Mouse (Mus musculus) spleen, adult 12 weeks (tissue): Measurements from ENCODE around the gene Elovl2.
"Not testable (repeated sequence)": the region's sequence is repeated elsewhere in the genome, so short reads cannot be mapped to it uniquely, and the experiment has no call there.

ENCODE experiments used
- DNase-seq: peaks from one replicate; pipeline ENCODE4 v3.0.0; 2022; ENCODE audit warnings: low spot score

Gene Elovl2

DNA sequence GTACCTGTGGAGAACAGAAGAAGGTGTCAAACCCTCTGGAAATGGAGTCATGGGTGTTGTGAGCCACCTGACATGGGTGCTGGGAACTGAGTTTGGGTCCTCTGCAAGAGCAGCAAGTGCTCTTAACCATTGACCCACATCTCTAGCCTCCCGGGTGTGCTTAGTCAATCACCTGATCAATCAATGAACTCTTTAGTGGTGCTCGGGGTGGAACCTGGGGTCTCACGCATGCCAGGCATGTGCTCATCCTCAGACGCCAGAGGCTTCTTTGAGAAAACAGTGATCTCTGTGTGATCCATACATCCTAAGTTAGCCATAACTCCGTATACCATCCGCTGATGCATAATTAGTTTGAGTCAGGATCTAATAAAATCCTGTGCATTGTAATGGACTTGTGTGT, 15.0 kb upstream of the Elovl2 start:
- DNase-seq: no peak

DNA sequence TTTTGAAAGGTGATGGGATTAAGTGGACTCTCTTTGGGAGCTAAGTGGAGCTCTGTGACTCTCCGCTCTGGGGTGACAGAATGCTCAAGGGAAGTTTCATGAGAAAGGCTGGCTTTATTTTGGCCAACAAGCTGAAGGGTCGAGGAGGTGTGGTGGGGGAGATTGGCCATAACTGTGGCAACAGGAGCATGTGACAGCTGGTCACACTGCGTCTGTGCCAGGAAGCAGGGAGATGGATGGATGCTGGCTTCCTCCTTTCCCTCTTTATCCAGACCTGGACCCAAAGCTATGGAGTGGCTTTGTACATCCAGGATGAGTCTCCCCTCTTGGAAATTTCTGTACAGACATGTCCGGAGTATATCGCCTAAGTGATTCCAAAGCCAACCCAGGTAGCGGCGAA, 13.0 kb upstream of the Elovl2 start:
- no peak for DNase-seq

DNA sequence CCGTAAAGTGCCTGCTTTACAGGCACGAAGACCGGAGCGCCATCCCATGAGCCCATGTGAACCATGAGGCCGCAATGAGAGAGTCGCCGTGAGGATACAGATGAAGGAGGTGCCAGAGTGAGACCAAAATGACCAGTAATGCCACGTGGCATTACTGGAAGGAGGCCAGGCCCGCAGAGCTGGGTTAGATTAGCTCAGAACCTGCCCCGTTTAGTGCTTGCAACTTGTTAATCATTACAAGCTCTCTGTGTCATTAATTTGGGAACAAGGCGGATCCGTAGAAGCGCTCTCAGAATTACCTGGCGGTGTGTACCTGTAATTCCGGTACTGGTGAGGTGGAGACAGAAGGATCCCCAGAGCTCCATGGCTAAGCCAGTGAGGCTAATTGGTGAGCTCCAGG, 12.0 kb upstream of the Elovl2 start:
- no peak for DNase-seq

DNA sequence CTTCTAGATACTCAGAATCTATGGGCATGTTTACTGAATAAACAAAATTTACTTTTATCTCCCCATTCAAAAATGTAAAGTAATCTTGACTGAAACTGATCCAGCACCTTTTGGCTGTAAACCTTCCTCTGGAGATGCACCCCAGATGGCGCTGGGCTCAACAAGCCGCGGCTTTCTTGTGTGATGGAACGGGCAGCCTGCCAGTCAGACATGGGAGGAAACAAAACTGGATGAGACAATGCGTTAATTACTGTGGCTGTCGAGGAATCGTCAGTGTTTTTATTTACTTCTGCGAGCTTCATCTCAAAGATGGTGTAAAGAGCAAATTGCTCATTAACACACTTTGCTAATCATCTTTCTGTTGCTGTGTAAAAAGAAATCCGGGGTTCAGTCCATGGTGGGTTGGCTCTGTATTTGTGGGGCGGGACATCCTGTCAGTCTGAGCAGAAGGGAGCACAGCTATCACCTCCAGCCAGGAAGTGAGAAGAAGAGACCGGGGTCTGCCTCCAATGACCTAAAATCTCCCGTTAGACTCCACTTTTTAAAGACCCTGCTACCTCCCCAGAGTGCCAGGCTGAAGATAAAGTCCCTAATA, 11.3 kb upstream of the Elovl2 start:
- DNase-seq: no peak

DNA sequence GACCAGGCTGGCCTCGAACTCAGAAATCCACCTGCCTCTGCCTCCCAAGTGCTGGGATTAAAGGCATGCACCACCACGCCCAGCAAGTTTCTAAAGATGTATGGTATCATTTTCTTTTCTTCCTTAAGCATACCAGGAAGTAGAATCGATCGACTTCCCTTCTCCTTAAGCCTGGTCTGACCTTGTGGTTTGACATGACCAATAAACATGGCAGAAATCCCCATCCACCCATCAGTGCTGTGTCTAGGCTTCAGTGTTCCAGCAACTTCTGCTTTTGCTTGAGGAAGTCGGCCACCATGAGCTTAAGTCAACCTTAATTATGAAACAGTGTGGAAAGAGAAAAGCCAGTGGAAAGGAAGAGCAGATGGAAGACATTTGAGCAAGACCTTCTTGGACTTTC, 10.1 kb upstream of the Elovl2 start:
- no peak for DNase-seq

DNA sequence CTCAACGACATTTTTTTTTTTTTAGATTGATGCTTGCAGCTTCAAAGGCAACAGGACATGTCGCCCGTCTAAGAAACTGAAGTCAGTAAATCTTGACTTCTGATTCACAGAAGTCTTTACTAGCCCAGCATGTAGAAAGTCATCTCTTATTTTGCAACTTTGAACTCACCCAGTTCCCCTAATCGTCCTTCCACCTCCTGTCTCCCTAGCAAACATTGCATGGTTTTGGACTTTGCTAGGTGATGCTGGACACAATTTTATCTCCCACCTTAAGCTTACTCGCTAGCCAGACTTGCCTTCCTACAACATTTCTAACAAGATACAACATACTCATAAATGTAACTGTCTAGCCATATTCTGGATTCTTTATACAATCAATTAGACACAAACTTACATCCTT, 7.9 kb upstream of the Elovl2 start:
- no peak for DNase-seq

DNA sequence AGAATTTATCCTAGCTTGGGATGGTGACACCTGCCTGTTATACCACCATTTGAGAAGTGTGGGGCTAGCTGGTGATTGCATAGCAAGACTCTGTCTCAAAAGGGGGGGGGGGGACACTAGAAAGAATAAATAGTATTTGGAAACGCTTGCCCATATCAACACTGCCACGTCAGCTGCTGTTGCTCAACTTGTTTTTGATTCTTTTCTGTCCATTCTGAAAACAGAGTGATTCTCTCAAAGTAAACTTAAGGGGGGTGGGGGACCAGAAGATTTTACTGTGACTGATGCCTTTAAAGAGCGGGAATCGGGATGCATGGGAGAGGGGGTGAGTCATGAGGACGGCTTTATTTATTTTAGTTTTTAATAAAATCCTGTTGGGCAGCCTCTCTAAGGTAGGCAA, 6.3 kb upstream of the Elovl2 start:
- DNase-seq: no peak

DNA sequence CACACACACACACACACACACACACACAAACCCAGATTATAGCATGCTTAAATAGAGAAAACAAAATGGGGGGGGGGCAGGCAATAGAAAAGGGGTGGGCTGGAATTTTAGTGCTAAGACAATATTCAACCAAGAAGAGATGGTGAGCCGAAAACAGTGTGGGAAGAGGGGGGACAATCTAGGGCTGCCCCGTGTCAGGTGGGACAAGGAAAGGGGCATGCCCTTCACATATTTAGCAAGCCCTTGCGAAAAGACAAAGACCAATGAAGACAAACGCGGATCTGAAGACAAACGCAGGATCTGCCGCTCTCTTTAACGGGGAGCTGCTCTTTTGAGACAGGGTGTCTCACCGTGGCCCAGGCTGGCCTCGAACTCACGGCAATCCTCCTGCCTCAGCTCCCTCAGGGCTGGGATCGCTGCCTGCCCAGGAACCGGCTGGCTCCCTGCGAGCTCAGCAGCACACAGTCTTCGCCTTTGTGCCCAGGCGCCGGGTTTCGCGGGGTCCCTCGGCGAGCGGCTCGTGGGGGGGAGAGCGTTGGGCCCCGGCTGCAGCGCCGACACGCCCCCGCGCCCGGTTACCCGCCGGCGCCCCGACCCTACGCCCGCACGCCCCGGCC, 410 bp downstream of the Elovl2 start:
- DNase-seq: no peak

DNA sequence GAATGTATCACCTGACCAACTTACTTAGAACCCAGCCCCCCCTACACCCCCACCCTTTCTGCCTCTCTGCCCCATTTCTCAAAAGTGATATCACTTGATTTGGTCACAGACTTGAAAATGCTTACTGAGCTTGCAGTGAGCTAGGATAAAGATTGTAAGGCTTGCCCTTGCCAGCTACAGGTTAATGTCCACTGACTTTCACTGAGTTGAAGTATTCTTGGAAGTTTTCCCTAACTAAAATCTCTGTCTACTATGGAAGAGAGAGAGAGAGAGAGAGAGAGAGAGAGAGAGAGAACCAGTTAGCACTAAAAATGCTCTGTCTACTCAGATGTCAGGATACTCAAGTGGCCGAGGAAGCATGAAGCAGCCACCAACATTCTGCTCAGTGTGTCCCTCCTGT, 1.1 kb downstream of the Elovl2 start:
- no peak for DNase-seq

DNA sequence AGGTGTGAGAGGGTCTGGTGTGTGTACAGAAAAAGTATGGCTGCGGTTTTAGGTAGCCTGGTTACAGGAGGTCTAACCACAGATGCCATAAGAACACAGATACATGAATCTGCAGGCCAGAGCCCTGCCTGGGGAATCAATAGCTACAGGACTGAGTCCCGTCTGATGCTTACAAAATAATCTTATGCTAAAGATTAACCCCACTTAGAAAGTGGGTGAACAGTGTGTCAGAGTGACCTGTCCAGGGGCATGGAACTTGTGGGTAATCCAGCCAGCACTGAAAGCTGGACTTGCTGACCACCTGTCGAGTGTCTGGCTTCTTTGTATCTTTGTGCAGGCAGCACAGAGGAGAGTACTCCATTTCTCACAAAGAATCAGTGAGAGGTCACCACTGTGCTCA, 4.0 kb downstream of the Elovl2 start:
- DNase-seq: no peak

DNA sequence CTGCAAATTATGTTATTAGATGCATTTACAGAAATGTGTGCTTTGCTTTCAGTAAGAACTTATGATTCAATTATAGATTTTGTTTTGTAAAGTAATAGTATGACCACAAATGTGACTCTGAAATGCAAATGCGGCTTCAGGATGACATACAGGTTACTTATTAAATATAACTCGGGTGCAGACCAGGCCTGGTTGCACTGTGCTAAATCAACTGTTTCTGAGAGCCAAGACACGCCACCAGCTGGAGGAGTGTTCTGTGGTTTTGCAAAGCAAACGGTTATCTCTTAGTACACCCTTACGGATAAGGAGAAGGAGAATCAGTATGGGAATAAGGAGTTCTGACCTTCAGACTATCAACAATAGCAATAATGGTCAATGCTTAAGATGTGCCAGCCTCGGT, 4.5 kb downstream of the Elovl2 start:
- no peak for DNase-seq

DNA sequence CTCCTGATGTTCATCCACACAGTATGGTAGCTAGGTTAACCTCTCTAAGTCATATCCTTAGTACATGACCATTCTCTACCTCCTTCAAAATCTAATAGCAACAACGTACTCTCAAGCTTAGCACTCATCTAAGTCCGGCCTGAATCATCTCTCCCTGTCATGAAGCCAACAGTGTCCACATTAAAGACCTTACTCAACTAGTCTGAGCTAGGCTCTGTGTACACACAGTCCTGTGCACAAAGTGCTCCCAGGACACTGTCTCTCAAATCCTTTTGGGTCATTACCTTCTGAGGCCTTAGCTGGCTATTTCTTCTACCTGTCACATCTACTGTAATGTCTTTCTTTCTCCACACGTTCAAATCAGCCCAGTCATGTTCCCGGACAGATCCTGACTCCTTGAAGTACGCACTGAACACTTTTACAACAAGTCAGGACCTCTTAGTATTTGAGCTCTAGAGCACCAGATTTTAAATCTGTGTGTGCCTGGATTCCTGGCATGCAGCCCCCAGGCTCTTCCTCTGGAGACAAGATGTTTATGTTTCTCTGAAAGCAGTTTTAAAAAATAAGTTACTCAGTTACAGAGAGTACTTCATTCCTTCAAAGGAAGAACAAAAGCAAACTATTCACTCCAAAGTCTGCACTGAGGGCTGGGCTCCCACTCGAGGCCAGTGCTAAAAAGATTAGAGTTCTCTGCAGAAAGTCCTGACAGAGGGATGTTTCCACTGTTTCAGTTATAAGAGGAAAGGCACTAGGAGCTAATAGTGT, 7.5 kb downstream of the Elovl2 start:
- no peak for DNase-seq

DNA sequence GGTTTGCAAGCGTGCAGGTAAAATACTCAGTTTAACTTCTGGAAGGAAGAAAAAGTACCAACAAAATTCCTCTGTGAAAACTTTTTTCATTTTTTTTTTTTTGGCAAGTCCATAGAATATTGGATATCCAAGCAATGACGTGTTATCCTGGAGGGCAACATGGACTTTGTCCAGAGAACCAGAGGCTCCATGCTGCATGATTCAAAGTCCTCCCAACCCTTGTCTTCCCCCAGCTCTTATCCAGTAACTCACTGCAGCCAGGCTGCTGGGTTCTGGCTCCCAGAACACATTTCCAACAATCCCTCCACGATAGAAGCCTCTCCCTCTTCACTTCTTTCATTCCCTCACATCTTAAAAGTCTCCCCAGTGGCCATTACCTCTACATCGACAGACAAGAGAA, 8.9 kb downstream of the Elovl2 start:
- no peak for DNase-seq

DNA sequence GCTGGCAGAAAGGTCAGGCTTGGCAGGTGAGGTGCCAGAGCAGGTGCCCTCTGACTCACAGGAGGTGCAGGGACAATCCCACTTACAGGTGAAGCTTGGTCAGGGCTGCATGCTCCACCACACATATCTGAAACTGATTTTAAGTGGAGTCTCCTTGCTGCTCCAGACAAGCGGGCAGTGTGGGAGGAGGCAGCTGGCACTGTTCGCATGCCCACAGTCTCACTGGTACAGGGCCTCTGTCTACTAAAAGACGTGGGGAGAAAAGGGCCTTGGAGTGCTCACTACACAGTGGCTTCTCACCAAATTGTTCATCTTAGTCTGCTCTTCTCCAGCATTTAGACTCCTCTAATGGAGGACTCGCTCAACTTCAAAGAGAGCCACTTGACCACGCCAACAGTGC, 14.0 kb downstream of the Elovl2 start:
- DNase-seq: no peak

DNA sequence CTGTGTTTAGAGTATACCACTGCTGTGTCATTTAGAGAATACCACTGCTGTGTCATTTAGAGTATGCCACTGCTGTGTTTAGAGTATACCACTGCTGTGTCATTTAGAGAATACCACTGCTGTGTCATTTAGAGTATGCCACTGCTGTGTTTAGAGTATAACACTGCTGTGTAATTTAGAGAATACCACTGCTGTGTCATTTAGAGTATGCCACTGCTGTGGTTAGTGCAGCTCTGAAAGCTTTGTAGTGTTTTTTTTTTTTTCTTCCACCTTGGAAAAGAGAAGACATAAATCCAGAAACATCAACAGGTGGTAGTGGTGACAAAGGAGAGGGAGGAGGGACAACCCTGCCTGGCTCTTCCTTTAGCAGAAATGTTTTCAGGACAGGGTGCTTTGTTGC, 14.6 kb downstream of the Elovl2 start:
- DNase-seq: not testable (repeated sequence)

DNA sequence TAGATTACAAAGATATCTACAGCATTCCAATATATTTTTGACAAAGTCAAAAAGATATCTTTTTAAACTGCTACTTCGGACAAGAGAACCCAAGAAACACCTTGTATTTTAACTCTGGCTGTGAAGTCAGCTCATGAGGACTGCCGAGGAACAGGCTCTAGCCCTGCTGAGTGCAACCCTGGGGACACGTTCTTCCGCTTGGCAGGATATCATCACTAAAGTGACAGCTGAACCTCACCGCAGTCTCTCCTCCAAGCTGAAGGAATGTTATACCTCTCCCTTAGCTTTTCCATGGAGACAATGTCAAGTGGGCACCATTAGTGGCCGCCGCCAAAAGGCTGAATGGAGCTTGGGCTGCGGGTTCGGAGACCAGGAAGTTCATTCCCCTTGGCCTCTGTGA, 16.5 kb downstream of the Elovl2 start:
- DNase-seq: no peak

DNA sequence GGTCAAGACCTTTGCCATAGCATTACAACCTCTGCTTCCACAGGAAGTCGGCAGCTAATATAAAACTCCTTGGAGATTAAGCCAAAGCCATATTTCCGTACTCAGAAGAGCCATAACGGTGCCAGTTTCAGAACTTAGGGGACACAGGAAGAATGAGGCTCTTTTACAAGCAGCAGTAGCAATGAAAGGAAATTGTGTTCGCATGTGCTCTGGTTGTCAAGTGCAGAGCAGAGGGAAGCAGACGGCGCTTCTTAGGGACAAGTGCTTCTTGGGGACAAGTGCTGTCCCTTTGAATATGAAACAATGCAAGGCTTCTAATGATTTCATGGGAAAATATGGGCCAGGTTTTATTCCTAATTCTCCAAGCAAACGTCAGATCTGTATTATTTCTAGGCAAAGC, 16.9 kb downstream of the Elovl2 start:
- DNase-seq: no peak

DNA sequence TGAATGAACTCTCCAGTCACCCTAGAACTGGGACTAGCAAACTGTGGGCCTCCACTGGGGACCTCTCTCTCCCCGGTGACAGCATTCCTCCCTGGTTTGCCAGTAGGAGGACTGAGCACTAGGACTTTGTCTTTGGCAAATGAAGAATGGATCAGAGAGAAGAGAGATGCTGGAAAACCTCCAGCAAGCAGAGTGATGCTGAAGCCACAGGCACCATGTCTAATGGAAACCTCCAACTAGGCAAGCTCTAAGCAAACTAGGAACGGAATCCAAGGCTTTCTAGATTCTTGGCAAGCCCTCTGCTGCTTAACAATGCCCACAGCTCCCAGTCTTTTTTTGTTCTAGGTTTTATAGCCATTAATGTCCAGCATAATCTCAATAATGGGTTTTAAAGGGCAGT, 19.3 kb downstream of the Elovl2 start:
- no peak for DNase-seq

DNA sequence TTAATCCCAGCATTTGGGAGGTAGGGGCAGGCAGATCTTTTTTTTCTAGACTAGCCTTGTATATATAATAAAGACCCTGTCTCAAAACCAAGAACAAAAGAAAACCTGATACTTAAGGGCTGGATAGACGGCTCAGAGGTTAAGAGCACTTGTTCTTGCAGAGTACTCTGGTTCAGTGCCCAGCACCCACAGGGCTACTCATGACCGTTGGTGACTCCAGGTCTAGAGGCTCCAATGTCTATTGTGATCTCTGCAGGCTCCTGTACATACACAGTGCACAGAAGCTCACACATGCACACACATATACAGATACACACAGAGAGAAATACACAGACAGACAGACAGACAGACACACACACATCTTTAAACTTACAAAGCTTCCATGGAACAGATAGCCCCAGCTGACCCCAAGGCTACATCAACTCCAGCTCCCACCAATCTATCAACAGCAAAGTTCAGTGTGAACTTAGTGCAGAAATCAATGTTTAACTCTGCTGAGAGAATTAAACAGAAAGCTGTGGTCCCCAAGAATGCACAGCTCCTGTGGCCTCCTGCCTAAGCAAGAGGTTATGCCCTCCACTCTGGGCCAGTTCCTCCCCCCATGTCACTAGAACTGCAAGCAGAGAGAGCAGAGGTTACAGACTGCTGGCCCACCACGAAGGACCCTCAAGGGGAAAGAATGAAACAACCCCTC, 24.4 kb downstream of the Elovl2 start:
- DNase-seq: no peak

DNA sequence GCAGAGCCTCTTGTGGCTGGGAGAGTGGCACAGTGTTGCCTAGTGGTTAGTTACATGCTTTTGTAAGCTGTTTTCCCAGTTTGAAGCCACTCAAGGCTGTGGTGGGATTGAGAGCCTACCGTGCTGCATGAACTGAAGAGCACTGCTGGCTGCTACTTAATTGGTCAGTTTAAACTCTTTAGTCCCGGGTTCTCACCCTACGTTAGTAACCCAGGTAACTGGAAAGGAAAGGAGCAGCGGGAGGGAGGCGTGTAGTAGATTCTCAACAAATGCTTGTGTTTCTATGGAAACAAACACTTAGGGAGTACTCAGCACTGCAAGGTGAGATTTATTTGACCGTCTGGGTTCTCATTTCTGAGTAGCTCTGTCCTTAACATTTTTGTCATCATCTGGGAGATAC, 32.3 kb downstream of the Elovl2 start:
- no peak for DNase-seq

DNA sequence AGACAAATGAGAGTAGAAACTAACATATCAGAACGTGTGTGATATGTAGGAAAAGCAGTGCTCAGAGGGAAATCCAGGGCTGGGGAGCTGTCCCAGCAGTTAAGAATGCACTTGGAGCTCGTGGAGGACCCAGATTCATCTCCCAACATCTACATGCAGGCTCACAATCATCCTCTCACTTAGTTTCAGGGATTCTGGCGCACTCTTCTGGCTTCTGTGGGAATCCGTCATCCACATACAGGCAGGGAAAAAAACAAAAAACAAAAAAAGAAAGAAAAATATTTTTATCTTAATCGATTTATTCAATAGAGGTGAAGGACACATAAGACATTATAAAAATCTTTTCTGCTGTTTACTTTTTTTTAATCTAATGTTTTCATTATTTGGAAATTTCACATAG, 61.8 kb downstream of the Elovl2 start:
- no peak for DNase-seq

DNA sequence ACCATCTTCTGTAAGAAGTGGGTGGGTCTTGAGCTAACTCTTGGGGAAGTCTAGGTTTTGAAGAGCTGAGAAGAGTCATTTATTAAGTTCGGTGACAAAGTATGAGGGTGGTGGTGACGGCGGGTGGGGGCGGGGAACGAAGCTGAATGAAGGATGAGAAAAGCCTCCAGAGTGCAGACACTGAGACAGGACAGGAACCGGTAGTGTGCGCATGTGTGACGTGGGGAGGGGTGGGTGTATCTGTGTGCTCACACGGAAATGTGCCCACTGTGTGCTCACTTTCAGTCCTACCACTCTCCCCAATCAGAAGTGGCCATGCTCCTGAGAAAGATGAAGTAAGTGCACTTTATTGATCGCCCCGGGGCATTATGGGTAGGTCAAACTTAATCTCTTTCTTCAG, 67.1 kb downstream of the Elovl2 start:
- no peak for DNase-seq

DNA sequence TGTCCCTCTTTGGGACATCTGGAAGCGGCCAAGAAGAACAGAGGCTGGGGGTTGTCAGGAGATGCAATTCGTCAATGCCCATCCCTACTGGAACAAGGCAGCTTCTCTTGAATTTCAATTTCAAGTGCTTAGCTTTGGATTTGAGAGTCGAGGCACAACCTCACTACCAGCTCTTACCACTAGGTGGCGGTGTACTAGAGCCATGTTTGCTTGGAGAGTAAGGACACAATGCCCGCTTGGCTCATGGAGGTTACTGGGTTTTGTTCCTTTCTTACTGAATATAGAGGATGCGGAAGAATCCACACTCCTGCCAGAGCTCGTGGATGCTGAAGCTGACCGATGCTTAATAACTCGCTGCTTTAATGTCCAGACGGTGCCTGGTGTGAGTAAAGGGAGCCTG, 73.9 kb downstream of the Elovl2 start:
- DNase-seq: peak; percentile 28
